Mouse (Mus musculus) induced T-regulatory cell, adult 2 months (primary cell): ENCODE measurements around the gene Myadm.
A peak's percentile ranks its signal among the peaks of the same experiment; 100 is the strongest.

Source experiments
- DNase-seq: peaks from one replicate; pipeline ENCODE4 v3.0.0-alpha.2; 2012; ENCODE audit warnings: low read depth

The Myadm gene

DNA sequence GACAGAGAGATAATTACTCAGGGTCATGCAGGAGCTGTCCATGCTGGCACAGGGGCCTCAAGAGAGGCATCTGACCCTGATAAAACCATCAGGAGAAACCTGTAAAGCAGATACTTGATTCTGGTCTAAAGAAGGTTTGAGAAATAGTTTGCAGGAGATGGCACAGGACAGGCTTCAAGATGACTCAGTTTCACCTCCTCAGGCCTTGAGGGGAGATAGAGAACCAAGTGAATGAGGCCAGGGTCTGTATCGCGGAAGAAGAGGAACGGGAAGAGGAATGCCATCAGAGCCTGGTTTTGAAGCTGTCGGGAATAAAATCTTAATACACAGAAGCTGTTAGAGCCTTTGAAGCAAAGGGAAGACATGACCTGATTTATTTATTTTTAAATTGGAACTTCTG, 28.8 kb downstream of the Myadm start:
- DNase-seq, result no peak

DNA sequence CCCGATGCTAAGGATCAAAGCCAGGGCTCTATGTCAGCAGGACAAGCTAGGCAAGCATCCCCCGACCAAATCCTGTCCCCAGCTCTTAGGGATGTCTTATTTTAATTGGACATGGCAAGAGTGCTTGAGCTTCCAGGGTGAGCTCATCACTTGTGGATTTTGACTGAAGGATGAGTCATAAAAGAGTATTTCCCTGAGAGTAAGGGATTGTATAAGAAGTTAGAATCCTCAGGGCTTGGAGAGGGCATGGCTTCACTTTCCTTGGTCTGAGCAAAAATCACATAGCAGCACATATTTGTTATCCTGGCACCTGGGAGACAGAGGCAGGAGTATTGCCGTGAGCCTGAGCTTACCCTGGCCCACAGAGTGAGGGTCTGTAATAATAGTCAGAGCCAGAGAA, 32.0 kb downstream of the Myadm start:
- no peak for DNase-seq

DNA sequence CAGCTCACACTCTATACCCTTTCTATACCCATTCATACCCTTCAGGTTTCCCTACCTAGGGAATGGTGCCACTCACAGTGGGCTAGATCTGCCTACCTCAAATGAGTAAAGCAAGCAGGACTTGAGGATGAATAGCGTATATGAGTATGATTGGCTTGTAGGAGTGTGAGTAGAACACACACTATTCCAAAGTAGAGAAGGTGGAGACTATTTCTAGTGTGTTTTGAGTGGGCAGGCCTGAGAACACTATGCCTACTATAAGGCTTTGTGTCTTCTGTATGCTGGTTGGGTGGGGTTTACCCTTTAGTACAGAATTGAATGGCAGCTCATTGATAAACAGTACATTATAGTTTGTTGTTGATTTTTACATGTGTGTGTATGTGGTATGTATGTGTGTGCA, 34.9 kb downstream of the Myadm start:
- no peak for DNase-seq

DNA sequence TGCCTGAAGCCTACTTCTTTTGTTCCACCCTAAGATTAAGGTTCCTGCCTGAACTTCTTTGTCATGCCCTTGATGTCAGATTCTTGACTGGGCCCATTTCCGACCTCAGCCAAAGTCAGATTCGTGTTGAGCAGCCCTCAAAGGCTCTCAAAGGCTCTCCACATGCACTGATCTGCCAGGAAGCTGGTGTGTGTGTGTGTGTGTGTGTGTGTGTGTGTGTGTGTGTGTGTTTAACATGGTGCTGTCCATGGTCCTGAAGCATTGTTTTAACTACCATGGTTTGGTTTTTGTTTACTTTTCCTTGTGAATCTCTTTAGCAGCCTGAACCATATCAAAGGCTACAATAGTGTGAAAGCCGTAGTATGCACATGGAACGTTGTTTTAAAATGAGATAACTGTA, 39.1 kb downstream of the Myadm start:
- DNase-seq, result peak; percentile 37

DNA sequence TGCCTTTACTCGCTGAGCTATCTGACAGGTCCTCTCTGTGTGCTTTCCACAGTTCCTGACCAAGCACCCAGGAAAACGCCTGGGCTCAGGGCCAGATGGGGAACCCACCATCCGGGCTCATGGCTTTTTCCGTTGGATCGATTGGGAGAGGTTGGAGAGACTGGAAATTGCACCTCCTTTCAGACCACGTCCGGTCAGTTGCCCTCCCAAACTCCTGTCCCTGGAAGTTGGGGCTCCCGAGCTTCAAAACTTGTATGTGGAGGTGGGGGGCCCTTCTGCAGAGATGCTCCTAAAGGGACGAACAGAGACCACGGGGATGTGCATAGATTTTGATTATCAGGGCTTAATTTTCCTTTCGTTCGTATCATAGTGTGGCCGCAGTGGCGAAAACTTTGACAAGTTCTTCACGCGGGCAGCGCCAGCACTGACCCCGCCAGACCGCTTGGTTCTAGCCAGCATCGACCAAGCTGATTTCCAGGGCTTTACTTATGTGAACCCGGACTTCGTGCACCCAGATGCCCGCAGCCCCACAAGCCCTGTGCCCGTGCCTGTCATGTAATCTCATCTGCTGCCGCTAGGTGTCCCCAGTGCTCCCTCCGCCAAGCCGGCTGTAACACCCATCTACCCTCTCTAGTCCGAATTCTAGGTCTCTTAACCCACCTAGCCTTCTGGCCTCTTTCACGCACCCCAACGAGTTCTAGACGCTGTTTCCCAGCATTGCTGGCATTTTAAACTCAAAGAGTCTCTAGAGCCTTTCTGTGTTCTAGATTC, 41.1 kb downstream of the Myadm start:
- DNase-seq, result peak; percentile 67

DNA sequence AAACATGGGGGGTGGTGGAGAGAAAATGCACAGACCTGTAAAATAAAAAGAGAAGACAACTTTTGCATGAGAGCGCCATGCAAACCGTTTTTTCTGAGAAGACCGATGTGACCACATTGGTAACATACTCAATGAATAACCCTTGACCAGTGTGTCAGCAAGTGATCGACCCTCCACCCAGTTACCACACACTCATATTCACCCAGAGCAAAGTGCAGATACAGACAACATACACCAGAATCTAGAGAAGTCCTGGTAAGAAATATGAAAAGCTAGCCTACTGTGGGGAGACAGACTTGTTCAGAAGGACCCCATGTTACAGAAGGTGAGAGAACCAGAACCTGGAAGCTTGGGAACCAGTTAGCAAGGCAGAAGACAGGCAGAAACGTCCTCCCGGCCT, 42.3 kb downstream of the Myadm start:
- DNase-seq, result no peak

DNA sequence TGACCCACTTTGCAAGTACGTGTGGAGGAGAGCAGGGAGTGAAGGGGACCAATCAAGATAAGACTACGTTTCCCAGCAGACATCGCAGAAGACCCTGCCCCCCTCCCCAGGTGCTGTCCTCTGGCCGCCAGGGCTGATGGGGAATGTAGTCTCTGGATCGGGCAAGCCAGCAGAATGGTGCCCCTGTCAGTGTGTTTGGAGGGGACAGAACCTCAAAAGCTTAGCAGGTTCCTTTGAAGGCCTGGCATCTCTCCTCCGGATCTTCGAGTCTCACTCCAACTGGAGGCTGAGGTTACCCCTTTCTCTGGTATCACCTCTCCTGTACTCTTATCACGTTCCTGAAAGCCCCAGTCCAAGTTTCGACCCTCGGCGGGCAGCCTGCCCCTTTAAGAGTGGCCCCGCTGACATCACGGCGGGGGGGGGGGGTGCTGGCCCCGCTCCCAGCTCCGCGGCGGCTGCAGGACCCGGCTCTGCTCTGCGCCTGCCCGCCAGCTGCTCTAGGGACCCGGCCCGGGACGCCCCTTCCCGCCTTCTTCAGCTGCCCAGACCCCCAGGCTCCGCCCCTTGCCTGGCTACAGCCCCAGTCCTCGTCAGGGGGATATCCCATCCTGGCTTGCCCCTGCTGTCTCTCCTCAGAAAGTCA, 42.8 kb downstream of the Myadm start:
- no peak for DNase-seq

DNA sequence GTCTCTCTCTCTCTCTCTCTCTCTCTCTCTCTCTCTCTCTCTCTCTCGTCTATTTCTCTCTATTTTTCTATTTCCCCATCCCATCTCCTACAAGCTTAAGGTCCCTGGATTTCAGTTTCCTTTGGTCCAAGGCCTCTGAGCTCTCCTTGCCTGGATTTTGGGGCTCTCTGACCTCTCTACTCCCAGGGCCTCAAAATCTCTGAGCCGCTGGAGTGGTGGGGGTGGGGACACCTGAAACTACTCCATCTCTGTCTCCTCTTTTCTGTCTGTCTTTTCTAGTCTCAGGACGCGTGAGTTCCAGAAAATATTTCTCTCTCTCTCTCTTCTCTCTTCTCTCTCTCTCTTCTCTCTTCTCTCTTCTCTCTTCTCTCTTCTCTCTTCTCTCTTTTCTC, 43.3 kb downstream of the Myadm start:
- no peak for DNase-seq

DNA sequence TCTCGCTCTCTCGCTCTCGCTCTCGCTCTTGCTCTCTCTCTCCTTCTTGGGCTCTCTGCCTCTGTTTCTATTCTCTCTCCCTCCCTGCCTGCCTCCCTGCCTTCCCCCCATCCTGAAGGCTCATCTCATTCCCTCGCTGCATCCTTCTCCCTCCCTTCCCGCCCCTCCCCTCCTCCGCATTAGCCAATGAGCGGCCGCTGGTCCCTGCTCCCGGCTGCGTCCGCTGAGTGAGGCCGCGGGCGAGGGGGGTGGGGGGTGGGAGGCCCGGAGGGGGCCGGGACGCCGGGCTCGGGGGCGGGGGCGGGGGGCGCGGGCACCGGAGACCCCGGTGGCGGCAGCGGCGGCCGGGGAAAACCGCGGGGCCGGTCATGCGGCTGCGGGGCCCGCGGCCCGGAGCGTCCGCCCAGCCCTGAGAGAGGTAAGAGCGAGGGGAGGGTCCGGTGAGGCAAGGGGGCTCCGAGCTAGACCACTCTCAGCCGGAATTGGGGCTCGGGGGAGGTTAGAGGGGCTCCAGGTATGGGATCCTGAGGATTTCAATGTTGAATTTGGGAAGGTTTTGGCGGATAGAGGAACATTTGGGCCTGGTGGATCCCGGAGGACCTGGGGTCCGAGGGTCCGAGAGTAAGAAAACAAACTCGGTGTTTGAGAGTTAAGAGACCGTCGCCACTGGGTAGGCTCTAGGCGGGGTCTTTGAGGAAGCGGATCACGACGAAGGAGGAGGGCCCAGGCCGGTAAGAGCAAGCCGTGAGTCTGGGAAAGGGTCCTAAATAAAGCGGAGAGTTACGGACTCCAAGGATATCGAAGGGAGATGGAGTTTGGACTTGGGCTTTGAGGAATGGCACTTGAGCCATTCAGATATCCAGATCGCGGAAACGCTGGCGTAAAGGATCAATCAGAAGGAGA, 44.0 kb downstream of the Myadm start, which contains the start of gene Cacng7:
TSS of gene Cacng7 (plus strand) at position 337 of the 903 bp plus-strand sequence.
- no peak for DNase-seq

DNA sequence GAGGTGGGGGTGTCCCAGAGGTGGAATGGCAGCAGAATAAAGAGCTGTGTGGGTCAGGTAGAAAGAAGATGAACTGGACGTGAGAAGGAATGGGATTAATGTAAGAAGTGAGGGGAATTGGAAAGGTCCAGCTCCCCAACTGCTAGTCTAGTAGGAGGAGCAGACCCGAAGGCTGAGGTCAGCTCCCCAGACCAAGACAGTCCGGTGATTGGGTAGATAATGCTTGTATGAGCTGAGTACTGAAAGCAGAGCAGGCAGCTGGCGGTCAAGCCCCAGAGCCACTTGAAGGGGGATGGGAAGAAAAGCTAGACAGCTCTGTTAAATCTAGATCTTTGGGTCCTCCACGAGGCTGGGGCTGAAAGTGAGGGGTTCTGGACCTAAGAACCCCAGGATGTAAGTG, 44.7 kb downstream of the Myadm start:
- DNase-seq, result no peak

DNA sequence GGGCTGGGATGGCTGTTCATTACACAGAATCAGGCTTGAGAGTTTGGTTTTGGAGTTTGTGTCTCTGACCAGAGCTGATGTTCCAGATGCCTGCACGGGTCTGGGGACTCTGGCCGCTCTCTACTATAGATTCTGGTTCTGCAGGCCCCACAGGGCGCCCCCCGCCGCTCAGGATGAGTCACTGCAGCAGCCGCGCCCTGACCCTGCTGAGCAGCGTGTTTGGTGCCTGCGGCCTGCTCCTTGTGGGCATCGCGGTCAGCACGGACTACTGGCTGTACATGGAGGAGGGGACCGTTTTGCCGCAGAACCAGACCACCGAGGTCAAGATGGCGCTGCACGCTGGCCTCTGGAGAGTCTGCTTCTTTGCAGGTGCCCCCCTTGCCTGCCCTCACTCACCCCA, 47.5 kb downstream of the Myadm start:
- DNase-seq, result no peak

DNA sequence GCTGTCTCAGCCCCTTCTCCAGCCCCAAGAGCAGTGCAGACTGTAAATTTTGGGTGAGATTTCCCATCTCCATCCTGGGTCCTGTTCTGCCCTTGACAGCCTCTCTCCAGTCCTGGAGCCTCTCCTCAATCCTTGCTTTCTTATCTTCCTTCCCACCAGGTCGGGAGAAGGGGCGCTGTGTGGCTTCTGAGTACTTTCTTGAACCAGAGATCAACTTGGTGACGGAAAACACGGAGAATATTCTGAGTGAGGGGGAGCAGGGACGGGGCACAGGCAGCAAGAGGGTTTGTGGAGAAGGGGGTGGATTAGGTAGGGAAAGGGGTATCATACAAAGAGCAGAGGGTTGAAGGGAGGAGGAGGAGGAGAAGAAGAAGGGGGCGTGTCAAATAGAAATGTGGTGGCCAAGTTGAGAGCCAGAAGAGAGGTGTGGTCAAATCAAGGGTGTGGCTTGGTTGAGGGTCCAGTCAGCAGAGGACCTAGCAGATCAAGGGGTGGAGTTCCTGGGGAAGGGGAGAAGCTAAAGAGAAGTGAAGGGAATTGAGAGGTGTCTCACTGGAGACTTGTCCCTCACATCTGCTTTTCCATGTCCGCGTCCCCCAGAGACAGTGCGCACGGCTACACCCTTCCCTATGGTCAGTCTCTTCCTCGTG, 49.5 kb downstream of the Myadm start:
- no peak for DNase-seq

DNA sequence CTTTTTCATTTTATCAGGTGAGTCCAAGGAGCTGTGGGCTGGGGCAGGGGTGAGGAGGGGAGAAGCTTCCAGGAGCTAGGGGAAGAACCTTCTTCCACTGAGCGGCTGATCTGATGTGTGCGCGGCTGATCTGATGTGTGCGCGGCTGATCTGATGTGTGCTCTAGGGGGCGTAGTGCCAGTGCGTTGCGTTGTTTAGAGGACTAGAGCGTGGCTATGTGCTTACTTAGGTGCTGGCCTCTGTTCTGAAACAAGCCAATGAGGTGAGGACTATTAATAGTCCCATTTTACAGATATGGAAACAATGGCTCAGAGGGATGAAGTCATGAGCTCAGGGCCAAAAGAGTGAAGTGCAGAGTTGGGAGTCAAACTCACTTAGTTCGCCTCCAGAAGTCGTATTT, 50.1 kb downstream of the Myadm start:
- no peak for DNase-seq

DNA sequence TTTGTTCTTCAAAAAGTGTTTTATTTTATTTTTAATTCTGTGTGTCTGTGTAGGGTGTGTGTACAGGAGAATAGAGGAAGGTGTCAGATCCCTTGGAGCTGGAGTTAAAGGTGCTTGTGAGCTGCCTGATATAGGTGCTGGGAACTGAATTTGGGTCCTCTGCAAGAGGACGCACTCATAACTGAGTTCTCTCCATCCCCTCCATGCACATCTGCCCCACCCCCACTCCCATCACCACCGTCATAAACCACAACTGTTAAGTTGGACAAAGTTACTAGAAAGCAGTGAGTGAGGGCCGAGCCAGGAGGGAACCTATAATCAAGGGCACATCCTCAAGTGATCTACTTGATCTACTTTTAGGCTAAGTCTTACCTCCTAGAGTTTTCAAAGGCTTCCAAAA, 55.0 kb downstream of the Myadm start:
- DNase-seq, result no peak

DNA sequence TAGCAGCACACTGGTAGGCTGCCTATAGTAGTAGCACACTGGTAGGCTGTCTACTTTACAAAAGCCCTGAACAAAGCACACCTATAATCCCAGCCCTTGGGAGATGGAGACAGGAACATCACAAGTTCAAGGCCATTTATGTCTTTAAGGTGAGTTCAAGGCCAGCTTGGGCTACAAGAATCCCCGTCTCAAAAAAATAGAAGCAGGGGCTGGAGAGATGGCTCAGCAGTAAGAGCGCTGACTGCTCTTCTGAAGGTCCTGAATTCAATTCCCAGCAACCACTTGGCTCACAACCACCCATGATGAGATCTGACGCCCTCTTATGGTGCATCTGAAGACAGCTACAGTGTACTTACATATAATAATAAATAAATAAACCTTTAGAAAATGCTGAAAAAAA, 56.4 kb downstream of the Myadm start:
- DNase-seq, result no peak

DNA sequence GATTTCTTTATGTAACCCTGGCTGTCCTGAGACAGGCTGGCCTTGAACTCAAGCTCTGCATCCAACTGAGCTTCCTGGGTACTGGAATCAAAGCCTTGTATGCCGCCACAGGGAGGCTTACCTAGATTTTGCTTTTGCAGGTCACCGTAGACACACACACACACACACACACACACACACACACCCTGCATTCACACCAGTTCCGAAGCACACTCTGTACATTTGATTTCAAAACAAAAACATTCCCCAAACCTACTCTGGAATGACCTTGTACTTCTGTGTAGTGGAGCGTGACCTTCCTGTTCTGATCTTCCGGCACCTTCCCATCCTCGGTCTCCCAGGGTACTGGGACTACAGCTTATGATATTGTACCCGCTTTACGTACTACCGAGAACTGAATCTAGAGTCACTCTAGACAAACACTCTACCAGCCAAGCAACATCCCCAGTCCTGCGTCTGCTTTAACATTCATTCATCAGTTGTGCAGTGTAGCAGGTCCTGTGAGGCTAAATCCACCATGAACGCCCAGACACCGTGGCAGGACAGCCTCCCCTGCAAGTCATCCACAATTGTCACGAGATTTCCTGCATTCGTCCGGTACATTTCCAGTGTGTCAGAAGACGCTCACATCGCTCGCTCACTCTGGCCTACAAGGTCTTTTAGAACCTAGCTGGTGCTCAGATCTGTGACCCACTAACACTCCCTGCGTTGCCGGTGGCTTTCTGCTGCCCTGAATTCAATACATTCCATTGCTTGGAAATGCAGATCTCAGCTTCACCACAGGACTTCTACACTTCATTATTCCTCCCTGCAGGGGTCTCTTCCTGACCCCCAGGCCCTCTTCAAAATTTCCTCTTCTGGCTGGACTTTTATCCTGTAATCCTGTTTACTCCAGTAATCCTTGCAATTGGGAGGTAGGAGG, 58.7 kb downstream of the Myadm start:
- DNase-seq, result no peak

DNA sequence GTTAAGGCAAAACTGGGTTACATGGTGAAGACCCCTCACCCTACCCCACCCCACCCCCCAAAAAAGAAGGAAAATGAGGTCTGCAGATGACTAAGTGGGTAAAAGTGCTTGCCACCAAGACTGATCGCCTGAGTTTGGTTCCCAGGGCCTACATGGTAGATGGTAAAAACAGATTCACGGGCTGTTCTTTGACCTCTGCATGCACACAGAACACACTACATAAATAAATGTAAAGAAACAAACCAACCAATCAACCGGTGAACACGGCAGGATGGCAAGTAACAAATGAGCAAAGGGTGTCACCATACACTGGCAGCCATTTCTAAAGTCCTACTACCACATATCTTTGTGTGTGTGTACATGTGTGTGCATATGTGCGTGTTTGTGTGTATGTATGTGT, 59.4 kb downstream of the Myadm start:
- no peak for DNase-seq

DNA sequence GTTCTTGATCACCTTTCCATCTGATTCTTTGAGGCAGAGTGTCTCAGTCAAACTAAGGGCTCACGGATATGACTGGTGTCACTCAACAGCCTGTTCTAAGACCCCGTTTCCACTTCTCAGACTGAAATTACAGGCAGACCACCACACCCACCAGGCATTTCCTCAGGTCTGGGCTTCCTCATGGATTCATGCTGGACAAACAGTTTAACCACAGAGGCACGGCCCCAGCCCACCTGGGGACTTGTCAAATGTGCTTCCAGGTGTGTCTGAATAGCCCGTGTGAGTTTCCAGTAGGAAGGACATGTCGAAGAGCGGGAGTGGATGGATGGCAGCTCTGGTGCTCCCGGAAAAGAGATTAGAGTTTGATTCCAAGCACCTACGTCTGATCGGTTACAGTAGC, 60.9 kb downstream of the Myadm start:
- no peak for DNase-seq
